Mouse (Mus musculus) naive thymus-derived CD4-positive, alpha-beta T cell, adult 2 months (primary cell): ENCODE measurements around the gene Ccdc175.

Source experiments
- DNase-seq: peaks from one replicate; pipeline ENCODE4 v3.0.0-alpha.2; 2011; ENCODE audit warnings: low read depth

Ccdc175 gene

GRCm38 (mm10) chr12:72184929-72185328, at the start of gene Ccdc175:
Gene Ccdc175 (minus strand): TSS chr12:72185029.
- no peak for DNase-seq

GRCm38 (mm10) chr12:72234151-72234550, 49.3 kb upstream of the Ccdc175 start:
- no peak for DNase-seq

GRCm38 (mm10) chr12:72232826-72233790, 48.3 kb upstream of the Ccdc175 start:
- DNase-seq: no peak

- DNase-seq: no peak
Measured at GRCm38 (mm10) chr12:72232176-72232575, 47.3 kb upstream of the Ccdc175 start.

GRCm38 (mm10) chr12:72229451-72230196, 44.8 kb upstream of the Ccdc175 start:
- DNase-seq: no peak

GRCm38 (mm10) chr12:72227731-72228130, 42.9 kb upstream of the Ccdc175 start:
- DNase-seq: no peak

- DNase-seq: no peak
Measured at GRCm38 (mm10) chr12:72225371-72225770, 40.5 kb upstream of the Ccdc175 start.

- no peak for DNase-seq
Measured at GRCm38 (mm10) chr12:72223557-72224102, 38.8 kb upstream of the Ccdc175 start.

GRCm38 (mm10) chr12:72213554-72213953, 28.7 kb upstream of the Ccdc175 start:
- no peak for DNase-seq

- no peak for DNase-seq
Measured at GRCm38 (mm10) chr12:72200828-72201227, 16.0 kb upstream of the Ccdc175 start.

- no peak for DNase-seq
Measured at GRCm38 (mm10) chr12:72197925-72198486, 13.2 kb upstream of the Ccdc175 start.

GRCm38 (mm10) chr12:72197434-72197833, 12.6 kb upstream of the Ccdc175 start:
- no peak for DNase-seq

GRCm38 (mm10) chr12:72179561-72179960, 5.3 kb downstream of the Ccdc175 start:
- DNase-seq: no peak

GRCm38 (mm10) chr12:72178322-72178721, 6.5 kb downstream of the Ccdc175 start:
- no peak for DNase-seq

GRCm38 (mm10) chr12:72158421-72158820, 26.4 kb downstream of the Ccdc175 start:
- no peak for DNase-seq

GRCm38 (mm10) chr12:72150786-72151185, 34.0 kb downstream of the Ccdc175 start:
- DNase-seq: no peak

GRCm38 (mm10) chr12:72129203-72129602, 55.6 kb downstream of the Ccdc175 start:
- no peak for DNase-seq

- no peak for DNase-seq
Measured at GRCm38 (mm10) chr12:72115686-72116345, 69.0 kb downstream of the Ccdc175 start.

- no peak for DNase-seq
Measured at GRCm38 (mm10) chr12:72115126-72115525, 69.7 kb downstream of the Ccdc175 start.

GRCm38 (mm10) chr12:72104525-72105281, 80.1 kb downstream of the Ccdc175 start:
- peak; percentile 71 for DNase-seq

- no peak for DNase-seq
Measured at GRCm38 (mm10) chr12:72104027-72104426, 80.8 kb downstream of the Ccdc175 start.
